Mouse (Mus musculus) brain, embryonic 14.5 days (tissue): ENCODE measurements at regions not wholly inside any gene's neighbourhood (a gene's known extent, or its start where the extent isn't known, plus 50 kb on each side); places are given as distances from the start of the nearest gene placed in this dataset.

Experiments used
- CTCF ChIP-seq: fragments of 200-500 bp; IDR thresholded peaks from 2 replicates; pipeline ENCODE4 v1.5.1; 2012; ENCODE audit warnings: inconsistent platforms, mild to moderate bottlenecking, moderate library complexity, borderline replicate concordance; ENCODE audit not compliant: insufficient read depth, insufficient read length; ENCODE audit errors: extremely low read depth
- POLR2A ChIP-seq: fragments of 200-500 bp; IDR thresholded peaks from 2 replicates; pipeline ENCODE4 v1.6.1; 2012; ENCODE audit warnings: mild to moderate bottlenecking, inconsistent platforms, borderline replicate concordance; ENCODE audit not compliant: poor library complexity, insufficient read depth, insufficient read length, severe bottlenecking; ENCODE audit errors: extremely low read depth

- TF ChIP-seq CTCF: no peak
- TF ChIP-seq POLR2A: no peak
These were observed 143.6 kb downstream of the Sem1 start for GRCm38 (mm10) chr6:6434855-6435254.
